Mouse (Mus musculus) layer of hippocampus, adult 18-20 months (tissue): Measurements from ENCODE around the gene Extl2. TPM values are rescaled to one million over a fixed set of nuclear protein-coding genes. Genes with fewer than 3 reads are reported as not detected.

Experiments used
- DNase-seq, 2 experiments: peaks; one replicate each; pipeline ENCODE4 v3.0.0; 2022; ENCODE audit warnings: low spot score in 2 of 2
- total RNA-seq, 2 experiments: library from RNA; stranded (reverse); gene quantifications; 2 replicates each; pipeline ENCODE4 v1.2.3; 2021

Extl2 gene
- total RNA-seq, 2 experiments from 2014 or later = 66.3 to 67.0 TPM

DNA sequence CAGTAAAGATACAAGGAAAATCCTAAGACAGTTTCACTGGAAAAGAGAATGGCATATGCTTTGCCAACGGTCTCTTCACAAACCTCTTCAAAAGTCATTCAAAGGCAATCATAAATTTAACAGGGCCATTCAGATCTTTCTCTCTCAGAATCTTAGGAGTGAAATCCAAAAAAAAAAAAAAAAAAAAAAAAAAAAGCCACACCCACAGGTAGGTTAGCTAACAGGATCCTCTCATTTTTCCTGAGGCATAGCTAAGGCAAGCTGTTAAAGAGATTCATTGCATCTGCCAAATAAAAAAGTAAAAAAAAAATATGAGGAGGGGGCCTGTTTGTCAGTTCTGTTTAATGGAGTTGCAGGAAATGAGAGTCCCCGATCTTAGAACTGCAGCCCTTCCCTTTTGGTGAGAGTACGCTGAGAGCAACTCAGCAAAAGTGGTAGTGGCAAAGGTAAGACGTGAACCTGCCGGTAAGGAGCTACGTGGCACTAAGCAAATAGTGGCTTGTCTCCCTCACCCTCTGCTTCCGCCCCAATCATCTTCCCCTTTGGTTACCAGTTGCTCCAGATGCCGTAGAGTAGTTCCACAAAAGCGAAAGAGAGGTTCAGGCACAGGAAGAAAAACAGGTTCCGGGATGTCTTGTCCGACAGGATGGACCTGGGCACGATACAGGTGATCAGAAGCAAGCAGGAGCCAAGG, 831 bp upstream of the Extl2 start:
- no peak for DNase-seq

DNA sequence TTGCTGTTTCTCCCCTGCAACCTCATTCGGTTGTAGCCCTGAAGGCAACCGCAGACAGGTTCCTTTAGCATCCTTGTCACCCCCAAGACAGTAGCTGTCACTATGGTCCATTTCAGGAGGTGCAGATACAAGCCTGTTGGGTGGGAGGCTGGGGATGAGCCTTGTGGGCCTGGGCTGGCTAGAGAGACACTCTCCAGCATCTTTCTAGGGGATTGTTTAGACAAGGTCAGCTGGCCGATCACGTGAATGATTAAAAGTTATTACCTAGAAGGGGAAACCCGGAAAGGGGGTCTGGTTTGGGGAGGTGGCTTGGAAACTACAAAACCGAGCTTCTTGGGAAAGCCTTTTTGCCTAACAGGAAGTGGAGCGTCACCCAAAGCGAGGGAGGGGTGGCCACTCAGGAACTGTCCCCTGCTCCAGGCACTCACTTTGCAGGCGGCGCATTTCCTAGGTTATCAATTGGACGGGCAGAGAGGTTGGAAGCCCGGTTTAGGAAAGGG, 729 bp downstream of the Extl2 start:
- peak; percentile 76 to 84 for DNase-seq

DNA sequence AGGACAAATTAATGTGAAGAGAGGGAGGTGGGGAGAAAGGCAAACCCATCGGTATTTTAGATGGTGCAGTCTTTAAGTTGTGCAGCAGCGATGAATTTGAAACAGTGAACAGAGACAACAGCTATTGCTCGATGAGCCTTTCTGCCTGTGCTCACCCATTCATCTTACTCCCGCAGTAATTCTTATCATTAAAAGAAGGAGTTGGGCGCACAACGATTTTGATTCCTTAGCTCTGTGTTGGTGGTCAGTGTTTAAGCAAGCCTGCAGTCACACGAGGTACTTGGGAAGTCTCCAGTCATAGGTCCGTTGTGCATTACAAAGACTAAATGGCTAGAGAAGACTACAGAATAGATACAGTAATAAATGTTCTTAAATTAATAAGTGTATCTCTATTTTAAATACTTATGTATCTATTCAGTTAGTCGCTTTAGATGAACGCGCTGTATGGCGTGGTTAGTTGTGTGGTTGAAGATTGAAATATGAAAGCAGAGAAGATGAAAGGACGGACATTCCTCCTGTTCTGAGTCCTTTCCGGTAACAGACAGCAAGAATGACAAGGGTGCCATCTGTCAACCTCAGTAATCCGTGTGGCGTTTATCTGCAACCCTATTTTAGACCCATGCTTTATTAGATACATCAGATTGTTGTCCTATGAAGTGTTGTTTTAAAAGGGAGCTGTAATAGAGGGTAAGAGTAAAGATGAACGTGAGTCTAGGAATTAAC, 2.5 kb downstream of the Extl2 start:
- DNase-seq = no peak

DNA sequence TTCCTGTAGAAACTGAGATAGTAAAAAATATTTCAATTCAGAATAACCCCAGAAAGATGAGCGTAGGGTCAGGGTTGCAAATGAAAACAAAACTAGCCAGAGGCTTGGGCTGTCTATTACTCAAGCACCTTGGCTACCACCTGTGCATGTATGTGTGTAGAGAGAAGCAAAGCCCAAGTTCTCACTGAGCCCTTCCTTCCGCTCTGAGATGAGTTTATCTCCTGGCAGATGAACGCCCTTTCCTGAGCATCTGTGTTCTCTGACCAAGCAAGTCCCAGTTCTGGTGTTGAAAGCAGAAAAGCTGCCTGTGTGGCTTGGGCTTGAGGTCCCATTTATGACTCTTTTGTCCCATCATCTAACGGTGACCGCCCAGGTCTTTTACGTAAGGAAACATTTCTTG, 7.6 kb downstream of the Extl2 start:
- DNase-seq = no peak

DNA sequence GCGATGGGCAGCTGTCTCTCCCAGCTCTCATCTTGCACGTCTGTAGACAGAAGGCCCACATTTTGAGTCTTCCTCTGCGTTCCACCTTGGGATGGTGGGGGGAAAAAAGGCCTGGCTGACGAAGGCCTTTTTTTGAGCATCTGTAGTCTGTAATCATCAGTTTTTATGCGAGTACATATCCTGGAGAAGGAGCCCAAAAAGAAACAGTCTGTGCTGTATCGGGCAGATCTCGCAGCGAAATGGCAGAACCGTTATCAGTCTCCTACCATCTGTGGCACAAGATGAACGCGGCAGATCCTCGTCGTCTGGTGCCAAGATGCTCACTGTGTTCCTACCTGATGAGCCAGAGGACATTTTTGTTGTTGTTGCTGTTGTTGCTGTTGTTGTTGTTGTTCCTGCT, 8.9 kb downstream of the Extl2 start:
- DNase-seq = peak; percentile 52 to 82

DNA sequence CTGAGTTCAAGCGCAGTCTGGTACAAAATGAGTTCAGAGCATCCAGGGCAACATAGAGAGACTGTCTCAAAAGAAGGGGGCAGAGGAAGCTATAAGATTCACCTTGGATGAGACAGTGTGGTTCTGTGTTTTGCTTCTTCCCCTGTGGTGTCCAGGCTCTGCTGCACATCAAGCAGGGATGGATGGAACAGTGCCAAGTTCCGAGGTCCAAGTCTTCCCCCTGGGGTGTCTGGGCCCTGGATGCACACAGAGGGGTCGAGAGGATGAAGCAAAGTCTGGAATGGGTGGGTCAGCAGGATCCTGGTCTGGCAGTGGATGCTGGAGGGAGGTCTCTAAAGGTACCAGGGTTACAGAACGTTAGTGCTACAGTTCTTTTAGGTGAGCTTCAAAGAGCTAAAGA, 11.3 kb downstream of the Extl2 start:
- DNase-seq = no peak

DNA sequence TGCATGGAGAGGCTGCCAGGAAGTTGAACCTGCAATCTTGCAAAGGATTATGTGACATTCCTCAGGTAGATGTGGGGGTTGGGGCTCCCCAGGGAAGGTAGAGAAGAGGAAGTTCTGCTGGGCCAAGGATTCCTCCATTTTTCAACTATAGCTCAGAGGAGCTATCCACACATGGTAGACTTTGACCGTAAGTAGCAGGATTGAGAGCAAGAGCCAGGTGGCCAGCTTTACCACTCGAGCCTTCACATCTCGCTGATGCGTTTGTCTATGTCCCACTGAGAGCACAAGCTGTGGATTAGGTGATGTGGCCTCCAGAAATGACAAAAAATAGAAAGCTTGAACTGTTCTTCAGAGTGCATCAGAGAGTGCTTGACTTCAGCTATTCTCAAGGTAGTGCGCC, 11.9 kb downstream of the Extl2 start:
- no peak for DNase-seq

DNA sequence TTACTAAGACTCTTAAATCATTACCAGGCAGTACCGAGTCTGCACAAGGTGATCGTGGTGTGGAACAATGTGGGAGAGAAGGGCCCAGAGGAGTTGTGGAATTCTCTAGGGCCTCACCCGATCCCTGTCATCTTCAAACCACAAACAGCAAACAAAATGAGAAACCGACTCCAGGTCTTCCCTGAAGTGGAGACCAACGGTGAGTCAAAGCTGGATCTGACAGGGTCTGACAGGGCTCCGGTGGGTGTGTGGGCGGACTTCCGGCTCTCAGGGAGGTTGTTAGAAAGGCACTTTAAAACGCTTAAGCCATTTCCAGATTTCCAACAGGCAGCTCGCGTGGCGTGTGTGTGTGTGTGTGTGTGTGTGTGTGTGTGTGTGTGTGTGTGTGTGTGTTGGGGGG, 17.0 kb downstream of the Extl2 start:
- DNase-seq = no peak

DNA sequence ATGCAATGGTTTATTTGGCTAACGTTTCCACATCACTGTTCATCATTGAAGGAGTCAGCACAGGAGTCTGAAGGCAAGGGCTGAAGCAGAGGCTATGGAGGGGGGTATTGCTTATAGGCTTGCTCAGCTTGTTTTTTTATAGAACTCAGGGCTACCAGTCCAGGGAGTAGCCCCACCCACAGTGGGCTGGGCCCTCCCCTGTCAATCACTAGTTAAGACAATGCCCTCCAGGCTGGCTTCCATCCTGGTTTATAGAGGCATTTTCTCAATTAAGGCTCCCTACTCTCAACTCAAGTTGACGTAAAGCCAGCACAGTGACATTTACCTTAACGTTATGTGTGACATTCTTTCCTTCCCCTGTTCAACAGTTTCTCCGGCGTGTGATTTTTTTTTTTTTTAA, 17.4 kb downstream of the Extl2 start:
- no peak for DNase-seq

DNA sequence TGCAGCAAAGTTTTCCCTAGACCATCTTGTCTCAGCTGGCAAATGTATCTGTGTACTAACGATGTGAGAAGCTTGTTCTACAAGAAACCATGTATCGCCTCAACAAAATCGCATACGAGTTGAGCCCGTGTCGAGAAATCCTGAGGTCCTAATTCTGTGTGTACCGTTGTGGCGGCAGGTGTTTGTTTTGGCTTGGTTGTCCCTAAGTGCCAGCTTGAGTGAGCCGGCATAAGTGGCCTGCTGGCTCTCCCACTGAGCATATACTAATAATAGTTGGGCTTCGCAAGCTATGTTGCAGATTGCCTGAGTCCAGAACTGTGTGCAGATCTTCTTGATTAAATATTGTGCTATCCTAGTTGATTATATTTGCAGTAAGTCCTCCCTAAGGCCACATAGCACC, 18.4 kb downstream of the Extl2 start:
- no peak for DNase-seq

DNA sequence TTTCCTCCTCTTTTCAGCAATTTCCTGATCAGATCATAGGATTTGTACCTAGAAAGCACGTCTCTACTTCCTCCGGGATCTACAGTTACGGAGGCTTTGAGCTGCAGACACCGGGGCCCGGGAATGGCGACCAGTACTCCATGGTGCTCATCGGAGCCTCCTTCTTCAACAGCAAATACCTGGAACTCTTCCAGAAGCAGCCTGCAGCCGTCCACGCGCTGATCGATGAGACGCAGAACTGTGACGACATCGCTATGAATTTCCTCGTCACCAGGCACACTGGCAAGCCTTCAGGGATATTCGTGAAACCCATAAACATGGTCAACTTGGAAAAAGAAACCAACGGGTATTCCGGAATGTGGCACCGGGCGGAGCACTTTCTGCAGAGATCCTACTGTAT, 19.7 kb downstream of the Extl2 start:
- no peak for DNase-seq

DNA sequence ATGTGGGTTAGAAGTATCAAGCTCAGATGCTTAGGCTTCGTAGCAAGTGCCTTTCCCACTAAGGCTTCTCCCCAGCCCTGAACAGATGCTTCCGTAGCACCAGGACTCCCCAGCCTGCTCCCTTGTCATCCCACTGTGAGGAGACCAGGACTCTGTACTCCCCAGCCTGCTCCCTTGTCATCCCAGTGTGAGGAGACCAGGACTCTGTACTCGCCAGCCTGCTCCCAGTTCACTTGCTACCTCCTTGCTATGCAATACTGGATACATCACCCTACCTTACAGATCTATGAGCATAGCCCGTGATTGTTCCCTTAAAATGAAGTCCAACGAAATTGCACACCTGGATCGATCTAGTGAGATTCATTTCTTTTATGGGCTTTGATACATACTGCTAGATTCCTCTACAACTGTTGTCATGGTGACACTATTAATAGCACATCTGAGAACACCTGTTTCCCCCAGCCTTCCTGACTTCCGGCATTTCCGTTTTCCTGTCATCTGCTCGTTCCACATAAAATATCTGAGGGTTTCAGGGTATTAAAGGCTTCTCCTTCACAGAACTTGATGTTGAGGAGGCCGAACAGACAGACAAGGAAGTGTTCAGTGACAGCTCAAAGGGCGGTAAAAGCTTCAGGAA, 23.0 kb downstream of the Extl2 start:
- DNase-seq = no peak

DNA sequence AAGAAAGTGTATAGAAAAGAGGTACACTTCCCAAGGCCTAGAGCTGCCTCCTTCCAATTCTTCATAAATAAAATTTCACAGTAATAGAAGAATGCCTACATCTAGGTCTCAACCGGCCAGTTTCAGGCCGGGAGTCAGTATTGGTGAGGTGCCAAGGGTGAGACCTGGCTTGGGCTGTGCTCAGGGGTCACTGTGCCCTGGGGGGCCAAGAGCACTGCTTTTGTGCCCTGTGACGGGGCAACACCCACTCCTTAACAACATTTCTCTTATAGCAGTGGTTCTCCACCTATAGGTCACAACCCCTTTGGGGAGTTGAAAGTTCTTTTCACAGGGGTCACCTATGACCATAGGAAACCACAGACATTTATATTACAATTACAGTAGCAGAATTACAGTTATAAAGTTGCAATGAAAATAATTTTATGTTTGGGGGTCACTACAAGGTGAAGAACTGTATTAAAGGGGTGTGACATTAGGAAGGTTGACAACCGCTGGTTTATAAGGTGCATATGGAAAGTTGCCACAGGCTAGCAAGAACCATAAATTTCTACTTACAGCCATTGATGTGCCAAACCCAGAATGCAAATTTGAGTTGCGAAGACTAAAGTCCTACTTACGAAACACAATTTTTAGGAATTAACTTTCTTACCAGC, 26.1 kb downstream of the Extl2 start:
- no peak for DNase-seq

DNA sequence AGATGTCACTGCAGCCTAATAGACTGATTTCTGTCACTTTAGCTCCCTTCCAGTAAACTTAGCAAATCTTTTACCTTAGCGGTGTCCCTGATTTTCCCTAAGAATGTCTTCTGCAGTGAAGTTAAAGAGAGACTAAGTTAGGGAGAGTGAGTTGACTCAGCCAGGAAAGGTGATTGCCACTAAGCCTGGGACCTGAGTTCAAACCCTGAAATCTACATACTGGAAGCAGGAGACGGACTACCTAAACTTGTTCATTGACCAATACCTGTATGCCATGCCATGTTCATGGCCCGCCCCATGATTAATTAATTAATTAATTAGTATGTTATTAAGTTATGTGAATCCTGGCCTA, 26.6 kb downstream of the Extl2 start:
- no peak for DNase-seq

DNA sequence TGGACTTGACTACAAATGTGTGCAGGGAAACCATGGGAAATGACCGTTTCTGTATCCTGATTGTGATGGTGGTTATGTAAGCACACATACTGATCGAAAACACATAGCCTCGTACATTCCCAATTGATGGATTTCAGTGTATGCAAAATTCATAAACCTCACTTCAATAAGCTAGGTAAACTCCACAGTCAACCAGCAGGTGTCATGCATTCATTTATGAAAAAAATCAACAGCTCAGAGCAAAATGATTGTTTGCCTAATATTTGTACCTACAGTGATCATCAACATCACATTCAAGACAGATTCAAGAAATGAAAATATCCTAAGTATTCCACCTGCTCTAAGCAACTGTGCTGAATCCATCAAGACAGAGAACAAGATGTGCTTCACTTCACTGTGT, 33.5 kb downstream of the Extl2 start:
- DNase-seq = no peak

DNA sequence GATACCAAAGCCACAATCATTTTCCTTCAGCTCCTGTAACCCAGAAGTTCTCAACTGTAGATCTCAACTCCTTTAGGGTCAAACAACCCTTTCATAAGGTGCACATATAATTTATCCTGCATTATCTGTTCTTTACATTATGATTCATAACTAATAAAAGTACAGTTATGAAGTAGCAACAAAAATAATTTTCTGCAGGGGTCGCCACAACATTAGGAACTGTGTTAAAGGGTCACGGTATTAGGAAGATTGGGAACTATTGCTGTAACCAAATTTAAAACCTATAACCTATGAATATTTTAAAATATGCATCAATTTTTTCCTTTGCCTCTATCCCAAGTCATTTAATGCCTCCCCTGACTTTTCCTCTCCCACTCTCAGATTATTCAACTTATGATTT, 38.7 kb downstream of the Extl2 start:
- no peak for DNase-seq

DNA sequence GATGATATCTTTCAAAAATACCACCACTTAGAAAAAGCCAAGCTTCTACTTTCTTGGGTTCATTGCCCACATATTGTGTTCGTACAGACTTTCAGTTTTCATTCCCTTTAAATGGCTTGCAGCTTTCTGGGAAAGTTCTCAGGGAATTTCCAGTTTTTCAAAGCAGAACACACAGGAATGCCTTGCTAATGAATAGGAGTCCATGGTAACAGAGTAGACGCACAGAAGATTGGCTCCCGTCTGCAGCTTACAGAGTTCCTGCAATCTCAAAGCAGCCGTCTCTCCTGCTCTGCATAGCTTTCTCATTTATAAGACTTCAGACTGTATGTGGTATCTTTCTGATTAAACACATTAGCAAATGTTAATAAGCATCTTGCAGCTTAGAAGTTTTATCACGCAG, 39.8 kb downstream of the Extl2 start:
- DNase-seq = no peak

DNA sequence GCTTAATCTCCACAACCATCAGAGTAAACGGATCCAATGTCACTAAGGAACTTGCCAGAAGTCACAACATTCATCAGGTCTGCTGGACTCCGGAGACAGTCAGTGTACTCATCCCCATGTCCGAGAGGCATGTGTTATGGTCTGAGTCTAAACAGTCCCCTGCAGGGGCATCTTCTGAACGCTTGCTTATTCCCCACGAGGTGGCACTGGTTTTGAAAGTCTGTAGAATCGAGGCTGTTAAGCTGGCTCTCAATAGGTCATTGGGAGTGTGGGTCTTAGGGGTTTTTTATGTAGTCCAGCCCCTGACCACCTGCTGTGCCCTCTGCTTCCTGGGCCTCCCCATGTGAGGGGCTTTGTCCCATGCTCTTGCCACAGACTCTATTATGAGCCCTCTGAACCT, 49.8 kb downstream of the Extl2 start:
- DNase-seq = no peak

DNA sequence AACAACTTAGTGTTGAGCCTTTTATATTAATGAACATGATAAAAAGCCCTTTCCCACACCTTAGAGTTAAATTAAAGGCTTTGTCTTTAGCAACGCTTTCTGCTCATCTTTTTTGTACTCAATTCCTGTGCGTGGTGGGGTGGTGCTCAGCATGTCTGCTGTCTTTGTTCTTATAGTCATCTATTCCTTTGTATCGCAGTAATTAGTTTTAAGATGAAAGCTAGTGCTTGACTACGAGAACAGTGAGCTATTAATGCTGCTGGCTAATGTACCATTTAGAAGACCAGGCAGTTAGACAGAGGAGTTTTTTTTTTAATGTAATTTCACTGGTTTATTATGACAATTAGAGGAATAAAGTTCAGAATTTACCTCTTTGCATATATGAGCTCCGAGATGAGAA, 53.1 kb downstream of the Extl2 start:
- no peak for DNase-seq

DNA sequence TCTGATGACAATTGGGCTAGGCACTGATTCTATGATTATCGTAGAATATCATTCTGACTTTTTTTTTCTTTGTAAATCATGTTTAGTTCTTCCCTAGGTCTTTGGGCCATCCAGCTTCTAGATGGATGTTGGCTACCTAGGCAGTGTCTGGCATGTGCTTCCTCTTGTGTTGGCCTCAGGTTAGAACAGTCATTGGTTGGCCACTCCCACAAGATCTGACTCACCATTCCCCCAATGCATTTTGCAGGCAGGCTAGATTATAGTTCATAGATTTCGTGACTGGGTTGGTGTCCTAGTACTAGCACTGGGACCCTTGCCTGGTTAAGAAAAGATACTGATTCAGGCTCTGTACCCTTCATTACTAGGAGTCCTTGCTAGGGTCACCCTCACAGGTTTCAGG, 54.9 kb downstream of the Extl2 start:
- no peak for DNase-seq

DNA sequence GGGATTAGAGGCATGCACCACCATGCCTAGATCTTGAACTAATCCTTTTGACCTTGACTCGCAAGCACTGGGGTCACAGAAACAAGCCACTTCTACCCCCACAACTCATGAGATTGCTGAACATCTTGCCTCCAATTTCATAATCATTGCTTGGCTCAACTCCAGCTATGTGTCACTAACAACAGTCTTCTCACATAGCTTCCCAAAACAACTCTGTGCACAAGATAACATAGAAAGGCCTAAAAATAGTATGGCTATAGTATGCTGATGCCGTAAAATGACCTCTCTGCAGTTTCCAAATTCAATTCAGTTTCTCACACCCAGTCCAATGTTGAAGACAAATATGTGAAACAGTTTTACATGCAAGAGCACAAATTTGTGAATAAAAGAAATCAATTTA, 65.3 kb downstream of the Extl2 start:
- no peak for DNase-seq

DNA sequence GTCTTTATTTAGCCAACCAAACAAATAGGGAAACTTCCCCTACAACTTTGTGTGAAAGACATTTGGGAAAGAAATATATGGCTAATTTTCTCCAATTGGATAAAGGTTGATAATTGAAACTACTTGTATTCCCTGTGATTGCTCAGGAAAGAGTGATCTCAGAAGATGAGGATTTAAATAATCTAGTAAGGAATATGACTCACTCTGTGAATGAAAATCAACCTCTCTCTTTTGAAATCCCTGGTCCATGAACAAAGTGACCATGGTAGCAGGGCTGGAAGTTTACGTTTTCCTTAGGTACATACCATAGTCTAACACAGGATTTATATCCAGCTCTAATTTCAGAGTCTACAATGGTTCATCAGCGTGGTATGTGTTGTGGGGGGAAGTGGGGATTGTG, 69.5 kb downstream of the Extl2 start:
- DNase-seq = no peak
